Mouse (Mus musculus) heart, adult 2 months (tissue): ENCODE measurements around the gene Rlf.

Experiments
- CTCF ChIP-seq: fragments of 200-600 bp; IDR thresholded peaks from 2 replicates; pipeline ENCODE4 v1.8.1; 2022; ENCODE audit warnings: antibody characterized with exemption, mild to moderate bottlenecking, moderate library complexity
- EP300 ChIP-seq: fragments of 200-500 bp; IDR thresholded peaks from 2 replicates; pipeline ENCODE4 v1.6.1; 2011; ENCODE audit warnings: low read depth, low read length, control low read depth; ENCODE audit not compliant: insufficient read depth

GRCm38 (mm10) chr4:121213936-121214792 lies 720 bp downstream of the Rlf start:
- TF ChIP-seq CTCF (peak; percentile 27; the same call in 1 of the 2 replicates), EP300 (no peak)
